Mouse (Mus musculus) cerebellum, adult 9-11 months (tissue): Measurements from ENCODE around the gene Pcmtd2.
"Not testable (repeated sequence)": the region's sequence is repeated elsewhere in the genome, so short reads cannot be mapped to it uniquely, and the experiment has no call there.

ENCODE experiments used
- DNase-seq: peaks from one replicate; pipeline ENCODE4 v3.0.0; 2022

Pcmtd2 gene

DNA sequence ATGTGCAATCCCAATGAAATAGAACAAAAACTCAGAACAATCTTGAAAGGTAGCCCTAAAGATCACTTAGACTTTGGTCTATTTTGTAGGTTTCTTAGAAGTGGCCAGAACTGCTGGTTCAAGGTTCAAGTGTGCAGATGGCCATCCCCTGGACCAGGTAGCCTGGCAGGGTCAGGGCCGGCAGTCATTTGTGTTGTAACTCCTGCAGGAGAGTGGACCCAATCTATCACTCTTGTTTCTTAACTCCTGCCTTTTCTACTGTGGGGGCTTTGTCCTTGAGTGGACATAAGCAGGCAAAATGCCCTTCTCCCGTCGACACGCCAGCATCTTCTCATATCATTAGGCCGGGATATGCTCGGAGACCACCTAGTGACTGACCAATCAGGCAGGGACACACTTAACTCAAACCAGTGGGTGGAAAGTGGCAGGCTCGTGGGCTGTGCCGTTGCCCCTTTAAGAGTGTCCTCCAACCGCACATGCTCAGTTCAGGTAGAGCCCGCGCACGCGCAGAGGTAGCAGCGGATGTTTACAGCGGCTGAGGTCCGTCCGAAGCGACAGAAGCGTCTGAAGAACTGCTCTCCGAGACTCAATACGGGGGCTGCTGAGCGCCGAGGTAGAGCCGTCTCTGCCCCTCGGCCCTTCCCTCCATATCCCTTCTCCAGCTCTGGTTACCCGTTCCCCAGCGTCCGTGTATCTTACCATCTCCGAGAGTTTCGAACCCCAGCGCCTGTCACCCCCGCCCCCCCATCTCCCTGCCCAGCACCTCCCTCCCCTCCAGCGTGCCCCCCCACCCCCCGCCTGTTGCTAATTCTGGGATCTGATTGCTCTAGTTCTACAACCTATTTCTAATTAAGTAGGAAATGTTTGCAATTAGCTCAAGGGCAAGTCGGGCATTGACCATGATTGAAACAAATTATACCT, at the start of gene Pcmtd2:
Gene Pcmtd2 (plus strand): TSS at position 483 of the 921 bp plus-strand sequence.
- peak; percentile 93 for DNase-seq

DNA sequence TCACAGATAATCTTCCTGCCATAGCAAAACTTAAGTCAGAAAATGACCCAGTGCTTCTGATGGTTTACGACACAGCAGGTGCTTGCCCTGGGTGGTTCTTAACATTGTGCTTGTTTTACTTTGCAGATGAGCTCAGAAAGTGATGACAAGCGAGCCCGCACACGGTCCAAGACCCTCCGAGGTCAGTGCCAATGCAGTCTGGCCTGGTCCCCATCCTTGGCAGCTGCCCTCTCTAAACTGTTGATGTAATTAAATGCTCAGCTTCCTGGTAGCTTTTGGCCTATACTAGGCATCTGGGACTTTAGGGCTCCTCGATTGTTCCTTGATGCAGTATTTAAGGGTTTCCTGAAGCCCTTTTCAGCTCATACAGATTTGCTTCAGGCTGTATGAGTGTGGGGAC, 48.3 kb upstream of the Pcmtd2 start:
- DNase-seq, result no peak

DNA sequence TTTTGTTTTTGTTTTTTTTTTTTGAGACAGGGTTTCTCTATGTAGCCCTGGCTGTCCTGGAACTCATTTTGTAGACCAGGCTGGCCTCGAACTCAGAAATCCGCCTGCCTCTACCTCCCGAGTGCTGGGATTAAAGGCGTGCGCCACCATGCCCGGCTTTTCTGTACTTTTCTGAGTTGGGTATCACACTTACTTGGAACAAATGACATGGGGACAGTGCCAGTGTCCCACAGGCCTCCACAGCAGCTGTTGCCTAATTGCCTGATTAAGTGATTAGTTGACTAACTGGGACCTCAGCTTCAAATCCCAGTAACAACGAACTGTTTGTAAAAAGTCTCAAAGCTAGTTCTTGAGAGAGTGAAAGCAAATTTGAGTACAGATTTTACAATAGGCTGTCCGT, 44.5 kb upstream of the Pcmtd2 start:
- DNase-seq, result not testable (repeated sequence)

DNA sequence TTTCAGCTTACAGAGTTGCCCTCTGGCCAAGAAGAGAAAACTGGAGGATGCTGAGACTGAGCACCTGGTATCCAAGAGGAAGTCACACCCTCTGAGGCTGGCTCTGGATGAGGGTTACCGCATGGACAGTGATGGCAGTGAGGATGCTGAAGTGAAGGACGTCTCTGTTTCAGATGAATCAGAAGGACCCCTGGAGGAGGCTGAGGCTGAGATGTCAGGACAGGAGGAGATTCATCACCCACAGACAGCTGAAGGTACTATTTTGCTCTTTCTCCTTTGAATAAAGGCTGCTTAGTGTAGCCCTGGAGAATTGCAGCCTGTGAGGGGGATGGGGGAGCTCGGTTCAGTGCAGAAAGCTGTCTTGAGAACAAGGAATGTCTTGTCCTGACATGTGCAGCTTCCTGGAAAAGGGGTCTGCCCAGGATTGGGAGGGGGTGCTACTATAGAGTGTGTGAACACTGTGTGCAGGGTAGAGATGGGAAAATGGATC, 42.0 kb upstream of the Pcmtd2 start:
- peak; percentile 63 for DNase-seq

DNA sequence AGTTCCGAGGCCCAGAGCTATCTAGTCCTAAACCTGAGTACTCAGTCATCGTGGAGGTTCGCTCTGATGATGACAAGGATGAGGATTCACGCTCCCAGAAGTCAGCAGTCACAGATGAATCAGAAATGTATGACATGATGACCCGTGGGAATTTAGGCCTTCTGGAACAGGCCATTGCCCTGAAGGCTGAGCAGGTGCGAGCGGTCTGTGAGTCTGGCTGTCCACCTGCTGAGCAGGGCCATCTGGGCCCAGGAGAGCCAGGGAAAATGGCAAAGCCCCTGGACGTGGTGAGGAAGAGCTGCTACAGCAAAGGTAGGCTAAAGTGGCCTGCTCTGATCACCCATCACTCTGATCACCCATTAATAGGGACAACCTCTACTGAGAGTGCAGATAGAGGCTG, 40.0 kb upstream of the Pcmtd2 start:
- peak; percentile 91 for DNase-seq

DNA sequence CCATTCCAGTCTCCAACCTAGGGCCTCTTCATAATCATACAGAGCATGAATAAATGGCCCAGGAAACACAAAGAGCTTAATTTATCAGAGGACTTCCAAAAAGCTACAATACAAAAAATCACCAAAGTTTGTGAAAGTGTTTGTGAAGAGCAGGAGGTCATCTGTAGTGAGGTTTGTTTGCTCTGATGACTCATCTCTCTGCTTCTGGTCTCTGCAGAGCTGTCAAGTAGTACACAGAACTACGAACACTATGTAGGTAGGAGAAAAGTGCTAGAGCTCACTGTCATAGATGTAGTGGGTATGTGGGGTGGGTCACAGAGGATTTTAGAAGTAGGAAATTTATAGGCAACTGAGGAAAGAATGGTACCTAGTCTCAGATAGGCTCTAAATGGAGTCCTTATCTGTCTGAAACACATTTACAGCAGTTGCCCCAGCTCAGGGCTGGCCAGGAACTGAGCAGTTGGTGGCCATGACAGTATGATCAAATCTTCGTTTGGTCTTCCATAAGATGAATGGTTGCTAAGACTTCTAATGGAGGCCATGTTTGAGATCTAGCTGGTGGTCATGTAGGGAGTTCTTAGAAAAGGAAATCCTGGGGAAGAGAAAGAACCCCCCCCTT, 8.5 kb upstream of the Pcmtd2 start:
- no peak for DNase-seq

DNA sequence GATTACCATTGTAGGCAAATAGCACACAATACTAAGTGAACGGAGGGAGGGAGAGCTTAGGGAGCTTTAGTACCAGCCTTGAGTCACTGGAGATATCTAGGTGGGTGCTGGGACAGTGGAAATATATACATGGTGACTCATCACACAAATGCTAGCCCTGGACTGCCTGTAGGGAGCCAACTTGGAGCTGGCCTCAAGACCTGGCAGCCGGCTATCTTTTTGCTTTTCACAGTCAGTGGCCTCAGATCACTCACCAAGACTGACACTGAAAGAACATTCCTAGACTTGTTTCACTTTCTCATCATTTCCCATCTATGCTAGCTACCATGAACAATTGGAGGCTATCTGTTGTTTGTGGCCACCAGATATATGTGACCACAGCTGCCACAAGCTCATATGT, 4.9 kb upstream of the Pcmtd2 start:
- DNase-seq, result peak; percentile 37

DNA sequence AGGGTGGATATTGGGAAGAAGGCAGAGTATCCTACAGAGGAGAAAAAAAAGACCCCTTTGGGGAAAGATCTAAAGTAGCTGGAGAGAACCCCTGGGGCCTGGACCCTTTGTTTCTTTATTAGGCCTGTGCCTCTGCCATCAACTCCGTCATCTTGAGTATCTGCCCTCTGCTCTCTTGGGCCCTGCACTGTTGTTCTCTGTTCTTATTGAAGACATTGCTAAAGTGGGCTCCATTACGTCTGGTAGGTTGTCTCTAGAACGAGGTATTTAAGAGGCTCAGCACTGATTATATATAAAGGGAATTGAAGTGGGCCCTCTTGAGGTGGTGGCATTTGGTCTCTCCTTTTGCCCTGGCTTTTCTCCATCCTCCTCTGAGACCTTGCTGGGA, 633 bp downstream of the Pcmtd2 start:
- peak; percentile 39 for DNase-seq

DNA sequence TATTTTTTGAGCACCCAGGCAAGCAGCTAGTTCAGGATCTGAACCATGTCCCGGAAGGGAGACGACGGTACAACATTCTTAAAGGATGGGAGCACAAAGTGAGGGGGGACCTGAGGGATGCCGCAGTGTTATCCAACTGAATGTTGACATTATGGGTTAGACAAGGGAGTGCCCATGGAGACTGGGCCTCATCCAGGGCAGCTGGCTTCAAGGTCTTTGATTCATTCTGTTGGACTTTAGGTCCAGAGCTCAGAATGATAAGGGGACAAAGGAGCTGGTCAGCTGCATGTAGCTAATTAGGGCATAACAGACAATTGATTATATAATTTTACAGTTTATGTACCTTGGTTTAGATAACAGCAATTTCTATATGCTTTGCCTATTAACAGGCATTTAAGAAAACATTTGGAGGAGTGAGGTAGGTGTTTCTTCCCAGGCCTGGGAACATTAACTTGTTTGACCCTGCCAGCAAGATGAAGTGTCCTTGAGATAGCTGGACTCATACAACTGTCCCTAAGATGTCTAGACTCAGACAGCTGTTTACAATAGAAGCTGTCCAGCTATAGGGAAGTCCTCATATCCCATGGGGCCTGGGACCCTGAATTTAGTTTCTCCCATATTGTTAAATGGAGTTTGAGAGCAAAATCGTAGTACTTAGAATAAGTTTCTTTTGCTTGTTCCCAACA, 8.2 kb downstream of the Pcmtd2 start:
- no peak for DNase-seq

DNA sequence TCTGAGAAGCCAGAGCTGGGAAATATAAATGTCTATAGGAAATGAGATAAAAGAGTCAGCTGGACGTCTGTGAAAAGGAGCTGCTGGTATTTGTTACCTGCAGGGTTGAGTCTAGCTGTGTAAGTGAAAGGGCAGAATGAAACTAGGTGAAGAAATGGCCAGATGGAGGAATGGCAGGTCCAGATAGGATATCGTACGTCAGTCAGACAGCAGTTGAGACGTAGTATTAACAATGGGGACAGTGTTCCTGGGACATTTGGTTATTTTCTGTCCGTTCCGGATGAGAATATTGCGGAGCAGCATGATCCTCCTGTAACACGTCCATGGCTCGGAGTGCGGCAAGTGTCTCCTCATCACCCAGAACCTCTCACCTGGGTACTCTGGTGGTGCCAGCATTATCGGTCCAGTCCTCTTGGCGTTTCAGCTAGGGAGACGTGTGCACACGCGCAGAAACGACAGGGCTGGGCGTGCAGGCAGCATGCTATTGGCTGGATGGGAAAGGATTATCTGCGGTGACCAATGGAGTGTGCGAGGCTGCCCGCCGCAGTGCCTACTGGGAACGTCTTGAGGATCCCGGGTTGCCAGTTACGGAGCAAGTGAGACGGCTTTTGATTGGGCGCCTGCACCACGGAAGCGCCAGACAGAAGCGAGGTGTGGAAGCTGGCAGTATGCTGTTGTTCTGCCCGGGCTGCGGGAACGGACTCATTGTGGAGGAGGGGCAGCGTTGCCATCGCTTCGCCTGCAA, 26.3 kb downstream of the Pcmtd2 start, which contains the start of gene Polr3k:
Gene Polr3k (plus strand): TSS at position 547 of the 745 bp plus-strand sequence.
- DNase-seq, result peak; percentile 97

DNA sequence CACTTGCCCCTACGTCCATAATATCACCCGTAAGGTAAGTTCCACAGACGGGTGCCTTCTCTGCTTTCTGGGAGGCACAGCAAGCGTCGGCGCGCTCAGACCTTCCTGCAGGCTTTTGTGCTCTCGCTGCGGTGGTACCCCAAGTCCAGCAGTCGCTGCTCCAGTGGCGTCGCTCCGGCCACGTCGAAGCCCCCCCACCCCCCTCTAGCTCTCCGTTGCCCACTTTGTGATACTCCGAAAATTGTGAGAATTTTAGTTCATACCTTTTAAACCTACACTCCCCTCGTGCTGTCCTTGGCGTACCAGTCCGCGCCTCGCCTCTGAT, 26.8 kb downstream of the Pcmtd2 start:
- no peak for DNase-seq

DNA sequence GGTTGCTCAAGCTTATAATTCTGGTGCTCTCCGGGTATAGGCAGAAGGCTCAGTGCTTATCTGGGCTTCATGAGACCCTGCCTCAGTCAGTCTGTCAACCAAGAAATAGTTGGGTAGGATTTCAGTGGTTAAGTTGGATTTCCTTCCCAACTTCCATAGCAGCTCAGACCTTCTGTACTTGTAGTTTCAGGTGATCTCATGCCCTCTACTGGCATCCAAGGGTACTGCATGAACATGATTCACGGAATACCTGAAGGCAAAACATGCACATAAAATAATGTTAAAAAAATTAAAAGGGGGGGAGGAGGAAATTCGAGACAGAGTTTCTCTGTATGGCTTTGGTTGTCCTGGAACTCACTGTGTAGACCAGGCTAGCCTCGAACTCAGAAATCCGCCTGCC, 29.3 kb downstream of the Pcmtd2 start:
- peak; percentile 71 for DNase-seq

DNA sequence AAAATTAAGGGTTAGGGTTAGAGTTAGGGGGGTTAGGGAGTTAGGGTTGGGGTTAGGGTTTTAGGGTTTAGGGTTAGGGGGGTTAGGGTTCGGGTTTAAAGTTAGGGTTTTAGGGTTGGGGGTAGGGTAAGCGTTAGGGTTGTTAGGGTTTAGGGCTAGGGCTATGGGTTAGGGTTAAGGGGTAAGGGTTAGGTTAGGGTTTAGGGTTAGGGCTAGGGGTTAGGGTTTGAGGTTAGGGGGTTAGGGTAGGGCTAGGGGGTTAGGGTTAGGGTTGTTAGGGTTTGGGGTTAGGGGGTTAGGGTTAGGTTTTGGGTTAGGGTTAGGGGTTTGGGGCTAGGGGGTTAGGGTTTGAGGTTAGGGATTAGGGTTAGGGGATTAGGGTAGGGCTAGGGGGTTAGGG, 33.4 kb downstream of the Pcmtd2 start:
- DNase-seq, result no peak

DNA sequence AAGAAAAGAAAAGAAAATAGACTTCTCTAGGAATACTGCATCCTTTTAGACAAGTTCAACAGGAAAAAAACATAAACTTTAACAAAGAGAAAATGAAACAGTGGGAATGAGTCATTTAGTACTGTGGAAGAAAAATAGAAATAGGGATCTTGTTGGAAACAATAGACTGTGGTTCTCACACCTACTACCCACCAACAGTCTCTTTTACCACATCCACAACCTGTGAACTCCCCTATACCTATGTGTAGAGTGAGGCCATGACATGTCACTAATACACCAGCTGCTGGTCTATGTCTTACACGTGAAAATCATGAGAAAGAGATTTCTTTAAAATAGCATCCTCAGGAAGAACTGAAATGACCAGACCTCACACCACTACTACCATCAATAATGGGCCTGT, 41.2 kb downstream of the Pcmtd2 start:
- no peak for DNase-seq

DNA sequence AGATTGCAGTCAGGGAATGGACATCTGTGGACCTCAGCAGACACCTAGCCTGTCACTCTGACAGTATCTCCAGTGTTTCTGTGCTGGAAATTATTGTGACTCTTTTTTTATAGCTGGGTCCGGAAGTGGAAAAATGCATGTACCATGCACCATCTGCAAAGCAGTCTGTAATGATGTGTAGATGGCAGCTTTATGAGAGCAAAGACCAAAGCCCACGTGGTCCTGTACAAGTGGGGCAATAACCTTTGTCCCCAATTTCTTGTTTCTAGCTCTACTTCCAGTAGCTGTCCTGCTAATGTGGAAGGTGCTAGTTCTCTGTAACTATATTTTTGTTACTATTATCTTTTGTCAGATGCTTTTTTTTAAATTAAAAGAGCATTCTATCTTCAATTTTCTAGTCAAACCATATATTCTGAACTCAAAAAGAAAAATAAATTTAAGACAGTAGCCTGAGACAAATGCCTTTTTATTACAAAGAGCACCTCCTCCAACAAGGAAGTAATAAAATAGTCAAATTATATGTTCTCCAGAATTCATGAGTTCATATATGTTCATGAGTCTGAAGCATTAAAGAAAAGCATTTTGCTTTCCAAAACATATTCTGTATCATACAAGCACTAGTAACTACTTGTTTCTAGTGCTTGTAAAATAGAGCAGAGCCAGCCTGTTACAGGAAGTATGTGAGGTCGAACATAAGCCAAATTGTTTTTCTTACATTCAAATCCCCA, 45.5 kb downstream of the Pcmtd2 start:
- DNase-seq, result no peak
